Mouse (Mus musculus): ENCODE data around the gene Cbx2. TPM values are rescaled to one million over a fixed set of nuclear protein-coding genes. Genes with fewer than 3 reads are reported as not detected.

Gene Cbx2
- total RNA-seq, 2 experiments from 2014 or later, result 2.6 to 3.0 TPM

Other genes starting within 250 kb of the Cbx2 start
- gene Rbfox3, start 111.4 kb upstream of the Cbx2 start, total RNA-seq (2021), result 100 to 1,000 TPM; 328 to 335 TPM
- gene Enpp7, start 34.8 kb upstream of the Cbx2 start, total RNA-seq (2021), result not detected
- 10 to 100 TPM; 12.9 to 17.7 TPM for gene Cbx8, start 18.0 kb downstream of the Cbx2 start, total RNA-seq (2021)
- gene Cbx4, start 63.3 kb downstream of the Cbx2 start, total RNA-seq (2021), result 10 to 100 TPM; 59.5 to 66.2 TPM
- 10 to 100 TPM; 32.1 to 40.9 TPM for gene Tbc1d16, start 205.5 kb downstream of the Cbx2 start, total RNA-seq (2021)
- gene Ccdc40, start 205.6 kb downstream of the Cbx2 start, total RNA-seq (2021), result 1 to 10 TPM in 1 of 2 experiments, under 1 TPM in 1; 0.98 to 1.4 TPM
- gene Gaa, start 244.9 kb downstream of the Cbx2 start, total RNA-seq (2021), result 100 to 1,000 TPM; 232 to 233 TPM